Mouse (Mus musculus) cortical plate, adult 2 months (tissue): ENCODE results near the gene Zfp605.

ENCODE experiments used
- CTCF ChIP-seq: fragments of 200-500 bp; IDR thresholded peaks from 2 replicates; pipeline ENCODE4 v1.5.1; 2011; ENCODE audit warnings: mild to moderate bottlenecking, control low read depth, low read length; ENCODE audit not compliant: insufficient read depth; ENCODE audit errors: extremely low read depth
- POLR2A ChIP-seq: fragments of 200-500 bp; IDR thresholded peaks from 2 replicates; pipeline ENCODE4 v1.6.1; 2011; ENCODE audit warnings: mild to moderate bottlenecking, low read length, control low read depth; ENCODE audit not compliant: insufficient read depth; ENCODE audit errors: extremely low read depth

- TF ChIP-seq POLR2A = no peak
- no peak for TF ChIP-seq CTCF
Observed at GRCm38 (mm10) chr5:110178628-110179027, 68.7 kb downstream of the Zfp605 start.
